Mouse (Mus musculus): ENCODE results near the gene Atp13a5.

DNA sequence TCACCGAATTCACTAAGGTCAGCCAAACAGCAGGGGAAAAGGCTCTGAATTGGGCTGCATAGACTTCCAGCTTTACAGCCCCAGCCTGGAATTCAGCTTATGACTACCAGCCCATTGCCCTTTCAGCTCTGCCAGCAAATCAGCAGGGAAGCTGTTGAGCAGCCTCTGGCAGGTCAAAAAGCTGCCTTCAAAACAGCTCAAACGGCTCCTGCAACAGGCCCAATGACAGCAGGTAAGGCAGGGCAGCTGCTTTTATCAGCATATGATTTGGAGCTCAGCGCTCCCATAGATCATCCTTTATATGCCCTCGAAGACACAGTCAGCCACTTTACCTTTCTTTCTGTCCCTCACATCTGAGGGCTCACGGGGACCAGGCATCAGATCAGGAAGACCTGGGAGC lies 185.6 kb downstream of the Atp13a5 start:
- TF ChIP-seq CTCF (IDR thresholded peaks at IDR 0.05; ENCODE audit: borderline replicate concordance, extremely low read depth, insufficient read depth, insufficient read length) (no peak), POLR2A (IDR thresholded peaks at IDR 0.05; ENCODE audit: borderline replicate concordance, extremely low read depth, insufficient read depth, insufficient read length, poor library complexity, severe bottlenecking) (no peak)
